Mouse (Mus musculus) layer of hippocampus, postnatal 36 days (tissue): Measurements from ENCODE around the gene Bex3. TPM values are rescaled to one million over a fixed set of nuclear protein-coding genes. Genes with fewer than 3 reads are reported as not detected.
"Not testable (repeated sequence)": the region's sequence is repeated elsewhere in the genome, so short reads cannot be mapped to it uniquely, and the experiment has no call there.

Experiments
- DNase-seq, 2 experiments: peaks; one replicate each; pipeline ENCODE4 v3.0.0; 2022
- total RNA-seq, 2 experiments: library from RNA; stranded (reverse); gene quantifications; 2 replicates each; pipeline ENCODE4 v1.2.3; 2021

The Bex3 gene
- total RNA-seq = 100 to 1,000 TPM; 288 to 298 TPM

DNA sequence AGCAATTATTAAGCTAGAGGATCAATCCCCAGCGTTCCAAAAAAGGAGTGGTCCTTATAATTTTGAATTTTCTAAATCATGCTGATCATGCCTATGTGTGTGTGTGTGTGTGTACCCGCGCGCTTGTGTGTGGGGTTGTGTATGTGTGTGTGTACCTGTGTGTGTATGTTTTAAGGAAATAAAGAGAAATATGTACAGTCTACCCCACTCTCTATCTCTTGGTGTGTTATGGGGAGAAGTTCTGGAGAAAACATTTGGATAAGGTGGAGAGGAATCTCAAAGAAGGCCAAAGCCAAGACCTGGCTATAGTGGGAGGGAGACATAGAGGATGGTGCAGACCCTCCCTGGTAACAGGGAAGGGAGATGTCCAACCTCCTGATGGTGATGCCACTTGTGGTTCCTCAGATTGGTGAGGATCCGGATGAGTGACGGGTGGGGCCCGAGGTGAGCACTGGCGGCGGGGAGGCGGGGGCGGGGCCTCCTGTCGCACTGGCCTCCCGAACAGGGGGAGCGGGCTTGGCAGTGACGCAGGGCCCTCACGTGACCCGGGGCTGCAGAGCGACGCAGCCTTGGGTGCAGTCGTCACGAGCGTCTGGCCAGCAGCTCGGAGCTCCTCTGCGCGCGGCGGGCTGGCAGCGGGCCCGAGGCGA is at the start of gene Bex3:
Bex3 (plus strand) TSS at position 511 of the 650 bp plus-strand sequence.
- DNase-seq = peak in 1 of 2 experiments; percentile 38

DNA sequence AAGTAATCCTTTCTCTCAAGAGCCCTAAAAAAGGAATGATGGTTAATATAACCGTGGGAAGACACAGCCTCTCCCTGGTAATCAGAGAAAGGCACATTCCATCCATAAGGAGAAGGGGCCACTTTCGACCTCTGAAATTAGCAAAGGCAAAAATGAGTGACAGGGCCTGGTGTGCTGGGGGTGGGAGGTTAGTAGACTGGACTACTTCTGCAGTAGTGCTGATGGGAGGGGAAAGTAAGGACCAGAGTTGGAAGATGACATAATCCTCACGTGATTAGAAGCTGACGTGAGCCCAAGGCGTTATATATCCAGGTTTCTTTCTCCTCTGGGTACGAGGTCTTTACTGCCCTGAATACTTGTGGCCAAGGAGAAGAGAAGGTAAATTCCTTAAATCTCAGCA is 46.3 kb upstream of the Bex3 start:
- no peak for DNase-seq

DNA sequence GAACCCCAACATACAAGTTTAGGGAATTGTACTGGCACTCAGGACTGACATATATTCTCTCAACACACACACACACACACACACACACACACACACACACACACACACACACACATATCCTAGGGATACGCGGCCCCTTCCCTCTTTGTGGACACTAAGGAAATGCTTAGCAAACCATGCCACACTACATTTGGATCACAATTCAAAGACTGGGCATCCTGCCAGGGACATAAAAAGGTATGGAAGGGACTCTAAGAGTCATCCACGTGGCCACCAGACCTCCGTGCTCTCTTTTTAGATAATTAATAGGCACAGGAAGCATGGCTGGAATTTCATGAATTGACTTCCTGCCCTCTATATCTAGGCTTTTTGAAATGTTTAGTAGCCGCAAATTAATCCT is 42.3 kb upstream of the Bex3 start:
- DNase-seq = no peak

DNA sequence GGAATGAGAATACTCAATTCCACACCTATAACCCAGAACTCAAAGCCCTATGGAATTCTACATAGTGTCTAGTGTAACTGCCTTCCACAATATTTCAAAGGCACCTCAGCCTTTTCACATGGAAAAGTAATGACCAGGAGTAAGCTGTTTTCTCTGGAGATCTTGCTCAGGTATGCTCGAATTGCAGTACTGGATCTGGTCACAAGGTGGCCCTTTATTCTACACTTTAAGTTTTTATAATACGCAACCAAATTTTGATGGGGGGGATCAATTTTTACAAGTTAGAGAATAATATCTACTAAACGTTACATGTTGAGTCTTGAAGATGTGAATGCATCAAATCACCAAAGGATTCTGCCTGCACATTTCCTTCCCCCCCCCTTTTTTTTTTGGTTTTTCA is 31.9 kb upstream of the Bex3 start:
- no peak for DNase-seq

DNA sequence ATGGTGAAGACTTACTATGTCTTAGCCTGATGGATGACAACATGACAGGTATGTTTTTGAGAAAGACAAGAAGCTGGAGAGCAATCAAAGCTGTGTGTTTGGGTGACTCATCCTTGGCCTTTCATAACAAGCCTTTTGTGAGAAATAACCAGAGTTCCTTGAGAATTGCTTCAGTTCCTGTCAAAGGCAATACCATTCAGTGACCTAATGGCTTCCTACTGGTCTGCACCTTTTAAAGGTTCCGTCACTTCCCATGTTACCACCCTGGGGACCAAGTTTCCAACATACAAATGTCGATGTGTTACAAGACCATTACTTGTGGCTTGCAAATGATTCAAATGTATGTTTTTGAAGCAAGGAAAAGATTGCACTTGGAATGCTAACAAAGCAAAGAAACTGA is 26.9 kb upstream of the Bex3 start:
- no peak for DNase-seq

DNA sequence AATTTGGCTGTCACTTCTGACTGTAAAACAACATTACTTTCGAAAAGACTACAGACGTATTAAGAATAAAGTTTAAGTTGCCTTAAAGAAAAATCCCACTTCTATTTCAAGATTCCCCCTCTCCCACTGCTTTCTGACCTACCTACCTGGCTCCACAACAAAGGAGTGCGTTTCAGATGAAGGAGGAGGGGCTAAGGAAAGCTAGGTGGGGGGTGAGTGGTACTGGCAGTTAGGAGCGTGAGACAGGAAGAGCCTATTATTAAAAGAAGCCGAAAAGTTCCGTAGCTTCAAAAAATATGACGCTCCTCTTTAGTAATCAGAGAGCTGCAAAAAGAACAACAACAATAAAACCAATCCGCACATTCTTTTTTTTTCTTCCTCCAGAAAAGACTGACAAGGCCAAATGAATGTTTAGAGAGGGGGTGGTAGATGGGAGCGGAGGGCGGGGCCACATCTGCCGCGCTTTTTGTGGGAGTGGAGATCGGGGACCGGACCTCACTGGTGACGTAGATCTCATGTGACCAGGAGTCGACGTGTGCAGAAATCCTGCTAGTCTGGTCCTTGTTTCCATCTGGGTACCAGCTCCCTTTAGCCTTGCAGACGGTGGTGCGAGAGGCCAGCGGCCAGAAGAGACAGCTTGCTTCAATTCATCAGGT is 25.4 kb upstream of the Bex3 start, which contains the start of gene Tceal9:
Tceal9 (plus strand) TSS at position 506 of the 656 bp plus-strand sequence.
- peak; percentile 56 to 62 for DNase-seq

DNA sequence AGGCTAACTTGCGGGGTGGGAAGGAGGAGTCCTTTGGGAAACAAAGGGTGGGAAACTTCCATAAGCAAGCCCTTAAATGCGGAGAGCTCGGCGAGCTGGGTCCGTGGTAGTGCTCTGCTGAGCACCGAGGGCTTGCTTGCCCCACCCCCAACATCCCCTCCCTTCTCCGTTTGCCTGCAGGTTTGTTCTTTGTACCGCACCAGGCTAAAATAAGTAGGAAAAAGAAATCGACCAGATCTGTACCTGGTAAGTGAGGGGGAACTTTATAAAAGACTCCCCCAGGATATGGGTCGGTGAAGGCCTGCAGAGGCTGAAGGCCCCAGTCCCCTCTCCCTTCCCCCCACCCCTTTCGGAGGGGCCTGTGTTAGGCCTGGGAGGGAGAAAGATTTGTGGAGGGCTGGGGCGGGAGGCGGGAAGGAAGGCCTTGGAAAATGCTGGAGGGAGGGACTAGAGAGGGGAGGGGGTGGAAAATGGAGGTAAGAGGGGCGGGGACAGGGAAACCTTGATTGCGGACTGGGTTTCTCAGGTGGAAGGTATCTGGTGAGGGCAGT is 24.5 kb upstream of the Bex3 start:
- DNase-seq = no peak

DNA sequence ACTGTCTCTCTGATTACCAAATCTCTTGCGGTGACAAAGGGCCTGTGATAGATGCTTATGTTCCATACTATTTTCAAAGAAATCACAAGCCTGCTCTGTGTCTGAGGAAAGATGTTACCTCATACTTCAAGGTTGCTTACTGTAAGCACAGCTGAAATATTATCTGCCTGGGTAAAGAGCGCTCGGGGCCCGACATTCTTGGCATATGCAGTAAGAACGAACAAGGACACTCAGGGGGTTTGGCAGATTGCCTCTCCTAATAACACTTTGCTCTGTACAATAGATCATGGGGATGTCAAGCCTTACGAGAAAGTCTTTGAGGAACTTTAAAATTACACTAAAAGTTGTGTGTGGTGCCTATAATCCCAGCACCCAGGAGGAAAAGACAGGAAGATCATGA is 21.2 kb upstream of the Bex3 start:
- DNase-seq = no peak

DNA sequence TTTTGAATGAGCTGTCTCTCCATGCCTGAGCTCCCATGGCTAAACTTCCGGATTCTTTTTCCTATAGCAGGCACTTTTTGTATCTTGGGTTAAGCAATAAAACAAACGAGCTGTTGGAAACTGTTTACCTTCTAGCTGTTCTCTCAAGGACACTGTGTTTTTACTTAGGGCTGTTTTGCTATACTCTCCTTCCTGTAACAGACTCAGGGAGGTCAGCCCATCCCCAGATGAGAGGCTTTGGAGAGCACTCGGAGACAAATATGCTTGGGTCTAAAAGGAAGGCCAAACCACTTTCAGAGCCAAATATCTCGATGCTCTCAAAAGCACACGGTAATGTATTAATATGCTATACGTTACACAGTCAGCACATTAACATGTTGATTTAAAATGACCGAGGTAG is 20.4 kb upstream of the Bex3 start:
- DNase-seq = no peak

DNA sequence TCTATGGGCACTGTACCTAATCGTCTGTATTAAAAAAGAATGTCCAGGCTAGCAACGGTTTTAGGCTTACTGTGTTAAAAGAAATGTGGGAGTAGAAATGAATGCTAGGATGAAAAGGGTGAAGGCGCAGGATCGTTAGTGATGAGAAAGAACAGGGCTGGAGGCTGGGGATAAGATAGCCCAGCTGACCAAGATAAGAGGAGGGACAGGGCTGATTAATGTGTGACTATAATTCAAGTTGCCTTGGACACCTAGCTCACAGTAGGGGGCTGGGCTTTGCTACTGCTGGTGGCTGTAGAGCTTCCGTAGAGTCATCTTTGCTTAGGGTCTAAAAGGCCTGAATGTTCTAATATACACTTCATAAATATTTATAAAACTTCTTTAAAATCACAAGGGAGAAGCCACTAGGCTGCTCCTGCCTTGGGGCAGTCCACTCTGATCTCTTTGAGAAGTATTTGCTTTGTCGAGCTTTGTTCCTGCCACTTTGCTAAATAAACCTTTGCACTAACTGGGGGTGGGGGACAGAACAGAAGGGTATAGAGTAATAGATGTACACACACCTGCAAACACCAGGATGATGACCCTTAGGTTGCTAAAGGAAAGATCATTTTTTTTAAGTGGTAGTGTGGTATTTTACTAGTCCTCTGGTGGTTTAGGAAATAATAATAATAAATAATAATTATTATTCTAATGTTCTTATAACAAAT is 17.9 kb upstream of the Bex3 start:
- no peak for DNase-seq

DNA sequence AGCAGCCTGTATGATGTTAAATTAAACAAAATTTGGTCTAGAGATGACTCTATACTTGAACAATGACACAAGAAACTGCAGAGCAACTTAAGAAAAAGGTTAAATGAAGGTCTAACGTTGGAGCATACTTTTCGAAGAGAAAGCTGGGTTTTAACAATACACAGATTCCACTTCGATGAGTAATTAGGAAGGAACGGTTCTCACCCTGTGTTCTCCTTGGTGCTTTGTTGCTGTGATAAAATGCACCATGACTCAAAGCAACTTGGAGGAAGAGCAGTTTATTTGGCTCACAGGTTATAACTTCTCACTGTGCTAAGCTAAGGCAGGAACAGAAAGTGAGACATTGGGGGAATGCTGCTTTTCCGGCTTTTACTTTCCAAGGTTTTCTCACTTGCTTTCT is 2.3 kb upstream of the Bex3 start:
- no peak for DNase-seq

DNA sequence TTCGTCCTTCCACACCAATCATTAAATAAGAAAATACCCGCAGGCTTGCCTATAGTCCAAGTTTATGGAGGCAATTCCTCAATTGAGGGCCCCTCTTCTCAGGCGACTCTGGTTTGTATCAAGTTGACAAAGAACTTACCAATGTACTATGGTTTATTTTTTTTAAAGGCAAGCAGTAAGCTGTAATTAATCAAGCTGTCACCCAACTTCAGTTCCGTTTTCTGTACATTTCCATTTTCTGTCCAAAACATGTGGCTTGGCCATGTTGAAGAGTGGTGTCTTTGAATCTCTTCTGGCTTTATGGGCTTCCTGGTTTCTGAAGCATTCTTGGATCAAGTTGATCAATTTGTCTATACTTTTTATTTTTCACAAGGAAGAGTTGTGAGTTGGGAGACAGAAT is 1.9 kb upstream of the Bex3 start:
- no peak for DNase-seq

DNA sequence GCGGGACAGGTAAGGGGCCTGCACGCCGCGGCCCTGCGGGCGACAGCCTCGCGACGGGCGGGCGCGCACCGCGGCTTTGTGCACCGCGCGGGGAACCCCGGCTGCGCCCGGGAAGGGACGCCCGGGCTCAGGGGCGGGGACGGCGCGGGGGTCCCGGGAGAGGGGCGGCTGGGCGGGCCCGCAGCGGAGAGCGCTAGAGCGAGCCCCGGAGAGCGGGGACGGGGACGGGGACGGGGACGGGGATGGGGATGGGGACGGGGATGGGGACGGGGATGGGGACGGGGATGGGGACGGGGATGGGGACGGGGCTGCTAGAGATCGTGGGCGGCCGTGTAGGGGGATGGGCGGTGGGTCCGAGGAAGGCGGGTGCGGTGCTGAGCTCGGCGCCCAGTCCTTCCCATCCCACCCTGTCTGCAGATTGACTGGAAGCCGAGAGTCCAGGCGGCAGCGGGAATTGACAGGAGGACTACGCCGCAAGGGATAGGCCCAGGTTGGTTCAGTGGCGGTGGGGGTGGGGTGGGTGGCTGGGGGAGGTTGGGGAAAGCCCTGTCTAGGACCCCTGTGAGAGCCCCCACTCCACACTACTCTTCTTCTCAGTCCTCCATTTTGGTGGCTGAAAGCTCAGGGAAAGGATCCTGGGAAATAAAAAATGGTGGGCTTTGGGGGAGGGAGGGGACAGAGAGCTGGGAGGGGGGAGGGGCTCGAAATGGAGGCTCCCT is 499 bp downstream of the Bex3 start:
- DNase-seq = not testable (repeated sequence)

DNA sequence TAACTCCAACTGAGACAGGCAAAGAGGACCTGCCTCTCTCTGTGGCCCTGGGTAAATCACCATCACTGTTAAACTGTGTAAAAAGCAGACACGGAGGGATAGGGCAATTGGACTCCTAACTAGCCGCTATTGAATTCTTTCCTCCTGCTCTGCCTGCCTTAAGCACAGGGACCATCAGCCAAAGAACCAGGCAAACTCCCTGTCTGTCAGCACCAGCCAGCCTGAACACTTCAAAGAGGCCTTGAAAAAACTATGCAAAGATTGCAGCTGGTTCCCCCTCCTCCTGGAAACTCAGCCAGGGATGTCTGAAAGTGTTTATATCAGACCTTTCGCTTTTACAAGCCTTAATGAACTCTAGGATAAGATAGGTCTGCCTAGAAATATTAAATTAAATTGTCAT is 4.5 kb downstream of the Bex3 start:
- DNase-seq = no peak

DNA sequence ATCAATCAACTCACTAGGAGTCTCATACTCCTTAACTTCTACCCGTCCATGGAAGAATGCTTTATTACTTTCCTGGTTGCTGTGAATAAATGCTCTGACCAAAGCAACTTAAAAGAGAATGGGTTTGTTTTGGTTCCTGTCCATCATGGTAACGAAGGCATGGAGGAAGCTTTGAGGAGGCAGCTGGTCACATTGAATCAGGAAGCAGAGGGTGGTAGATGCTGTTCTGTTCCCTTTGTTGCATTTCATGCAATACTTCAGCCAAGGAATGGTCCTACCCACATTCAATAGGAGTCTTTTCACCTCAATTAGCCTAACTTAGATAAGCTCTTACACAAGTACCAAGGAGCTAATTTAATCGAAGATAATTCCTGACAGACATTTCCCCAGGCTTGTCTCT is 5.3 kb downstream of the Bex3 start:
- no peak for DNase-seq

DNA sequence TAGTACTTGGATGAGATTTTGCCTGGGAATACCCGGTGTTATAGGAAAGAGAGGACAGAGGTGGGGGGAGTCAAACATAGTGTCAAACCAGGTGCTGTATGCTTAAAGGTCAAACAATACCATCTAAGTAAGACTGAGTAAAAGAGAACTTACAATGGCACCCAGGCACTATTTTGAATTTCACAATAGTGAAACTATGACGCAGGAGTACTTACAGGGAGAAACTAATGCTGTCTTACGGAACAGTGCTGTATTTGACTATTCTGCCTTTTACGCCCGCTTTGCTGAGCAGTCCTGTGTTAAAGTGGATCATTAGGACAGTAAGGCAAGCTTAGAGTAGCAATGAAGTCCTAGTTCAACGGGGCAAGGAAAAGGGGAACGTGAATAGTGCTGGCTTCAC is 7.5 kb downstream of the Bex3 start:
- DNase-seq = no peak

DNA sequence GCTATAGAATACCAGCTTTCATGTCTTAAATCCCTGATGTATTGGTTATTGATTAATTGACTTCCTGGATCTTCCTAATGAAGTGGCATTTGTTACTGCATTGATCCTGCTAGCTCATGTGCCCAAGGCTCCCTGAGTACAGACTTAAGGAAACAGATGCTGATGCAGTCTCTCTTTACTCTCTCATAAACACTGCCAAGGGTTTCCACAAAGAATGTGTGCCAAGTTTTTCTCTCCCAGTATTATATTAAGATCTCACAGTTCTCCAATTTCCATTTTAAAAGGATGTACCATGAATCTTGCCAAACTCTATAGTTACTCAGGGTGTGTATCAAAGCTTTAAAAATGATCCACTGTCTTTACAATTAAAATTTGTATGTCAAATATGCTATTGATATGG is 8.3 kb downstream of the Bex3 start:
- no peak for DNase-seq

DNA sequence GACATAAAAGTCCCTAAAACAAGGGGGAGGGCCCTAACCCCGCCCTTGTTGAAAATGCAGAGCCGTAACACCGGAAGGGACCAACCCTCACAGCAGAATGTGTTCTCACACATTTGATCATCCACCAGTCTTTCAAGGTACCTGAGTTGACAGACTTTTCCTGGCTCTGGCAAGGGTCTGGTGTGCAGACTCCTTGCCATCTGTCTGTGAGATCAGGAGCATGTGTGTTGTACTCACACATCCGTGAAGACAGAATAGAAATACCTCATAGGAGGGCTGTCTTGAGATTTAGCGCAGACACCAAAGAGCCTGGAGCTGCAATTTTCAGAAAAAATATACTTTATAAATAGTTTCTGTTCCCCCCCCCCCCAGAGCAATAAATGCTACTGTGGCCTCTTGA is 9.4 kb downstream of the Bex3 start:
- no peak for DNase-seq

DNA sequence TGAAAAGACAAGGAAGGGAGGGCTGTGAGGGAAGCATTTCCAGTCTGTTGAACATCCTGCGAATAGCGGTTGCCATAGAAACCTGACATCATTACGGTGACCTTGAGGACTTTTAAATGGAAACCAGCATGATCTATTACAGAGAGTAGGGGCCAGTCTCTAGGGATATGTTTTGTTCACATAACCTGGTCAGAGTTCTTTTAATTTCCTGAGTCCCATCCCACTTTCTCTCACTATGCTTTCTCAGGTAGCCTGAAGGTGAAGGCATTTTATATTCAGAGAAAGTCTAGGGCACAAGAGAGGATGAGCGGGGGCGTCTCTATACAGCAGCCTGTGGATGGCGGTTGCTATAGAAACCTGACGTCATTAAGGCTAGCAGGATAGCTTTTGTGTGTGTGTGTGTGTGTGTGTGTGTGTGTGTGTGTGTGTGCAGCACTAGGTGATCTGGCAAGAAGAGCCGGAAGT is 20.8 kb downstream of the Bex3 start:
- no peak for DNase-seq

DNA sequence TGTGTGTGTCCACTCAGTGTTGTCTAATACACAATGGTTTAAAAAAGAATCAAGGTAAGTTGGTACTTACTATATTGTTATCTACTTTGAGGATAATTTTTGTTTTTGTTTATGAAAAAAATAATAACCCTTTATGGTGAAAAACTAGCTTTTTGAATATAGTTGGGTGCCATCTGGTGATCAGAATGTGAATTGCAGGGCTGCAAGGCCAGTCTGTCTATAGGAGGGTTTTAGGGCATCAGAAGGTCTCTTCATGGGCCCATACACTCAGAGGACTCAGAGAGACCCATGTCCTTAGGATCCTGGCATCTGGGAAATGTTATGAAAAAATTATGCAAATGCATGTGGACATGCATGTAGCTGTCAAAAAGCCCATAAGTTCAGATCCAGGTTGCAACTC is 34.2 kb downstream of the Bex3 start:
- DNase-seq = no peak

DNA sequence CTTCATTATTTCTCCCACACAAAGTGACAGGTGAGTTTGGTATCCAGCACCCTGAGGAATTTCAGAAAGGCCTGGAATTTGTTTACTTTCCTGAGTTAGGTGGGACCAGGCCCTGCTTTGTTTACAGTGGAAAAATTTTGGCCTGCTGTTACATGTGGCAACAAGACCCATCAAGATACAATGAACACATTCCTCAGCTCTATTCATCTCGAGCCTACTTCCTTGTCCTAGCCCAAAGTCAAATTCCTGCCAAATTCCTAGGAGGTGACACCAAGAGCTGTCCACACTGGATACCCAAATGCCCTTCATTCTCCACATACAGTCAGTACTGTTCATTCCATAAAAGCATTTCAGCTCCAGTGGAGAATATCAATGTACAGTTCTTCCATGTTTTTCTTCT is 36.1 kb downstream of the Bex3 start:
- DNase-seq = no peak

DNA sequence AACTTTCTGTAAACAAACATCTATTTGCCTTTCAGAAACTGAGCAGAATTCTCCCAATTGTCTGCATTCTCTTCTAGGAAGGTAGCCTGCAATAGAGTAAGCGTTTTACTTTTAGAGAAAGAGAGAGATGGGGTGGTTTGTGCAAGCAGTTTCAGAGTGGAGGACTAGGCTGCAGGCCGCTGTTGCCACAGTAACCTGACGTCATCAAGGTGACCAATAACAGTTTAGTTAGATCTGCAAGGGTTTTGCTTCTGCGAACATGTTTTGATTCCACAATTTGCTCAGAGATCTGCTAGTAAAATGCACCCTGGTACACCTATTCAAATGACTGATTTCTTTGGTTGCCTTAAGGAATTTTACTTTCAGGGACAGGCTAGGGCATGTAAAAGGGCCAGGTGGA is 43.2 kb downstream of the Bex3 start:
- DNase-seq = no peak
